Mouse (Mus musculus): ENCODE measurements around the gene Cyp26c1. TPM values are rescaled to one million over a fixed set of nuclear protein-coding genes. Genes with fewer than 3 reads are reported as not detected.

Cyp26c1 gene
- not detected for polyA plus RNA-seq (2017; shearing (Covaris generic))

DNA sequence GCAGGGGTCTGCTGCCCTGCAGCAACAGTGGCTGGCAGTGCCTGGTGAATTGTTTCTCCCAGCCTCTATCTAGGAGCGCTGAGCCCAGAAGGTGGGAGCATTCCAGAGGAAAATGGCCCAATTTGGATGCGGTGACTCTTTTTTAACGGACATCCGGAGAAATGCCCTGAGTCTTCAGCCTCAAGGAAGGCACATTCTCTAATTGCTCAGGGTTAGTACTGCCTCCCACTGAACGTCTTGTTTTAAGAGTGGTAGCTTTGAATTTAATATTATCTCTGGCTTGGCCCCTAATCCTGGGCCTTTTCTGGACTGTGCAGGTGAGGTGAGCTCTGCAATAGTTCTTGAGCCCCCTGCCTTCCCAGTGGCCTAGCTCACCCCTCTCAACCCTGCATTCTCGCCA lies at the start of gene Cyp26c1:
Cyp26c1 (plus strand) TSS at position 301 of the 400 bp plus-strand sequence.

DNA sequence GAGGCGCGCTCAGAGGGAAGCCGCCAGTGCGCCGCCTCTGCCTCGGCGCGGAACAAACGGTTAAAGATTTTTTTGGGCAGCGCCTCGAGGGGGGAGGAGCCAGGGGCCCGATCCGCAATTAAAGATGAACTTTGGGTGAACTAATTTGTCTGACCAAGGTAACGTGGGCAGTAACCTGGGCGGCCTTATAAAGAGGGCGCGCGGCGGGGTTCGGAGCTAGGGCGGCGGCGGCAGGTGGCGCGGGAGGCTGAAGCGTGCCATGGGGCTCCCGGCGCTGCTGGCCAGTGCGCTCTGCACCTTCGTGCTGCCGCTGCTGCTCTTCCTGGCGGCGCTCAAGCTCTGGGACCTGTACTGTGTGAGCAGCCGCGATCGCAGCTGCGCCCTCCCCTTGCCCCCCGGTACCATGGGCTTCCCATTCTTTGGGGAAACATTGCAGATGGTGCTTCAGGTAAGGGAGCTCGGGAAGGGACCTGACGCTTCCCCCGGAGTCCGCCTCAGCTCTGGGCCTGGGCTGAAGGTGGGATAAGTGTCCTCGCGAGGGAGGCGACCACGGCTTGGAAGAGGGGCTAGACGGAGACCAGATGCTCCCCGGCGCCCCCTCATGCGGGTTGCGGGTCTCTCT lies 12.4 kb downstream of the Cyp26c1 start, which contains the start of gene Cyp26a1:
Cyp26a1 (plus strand) TSS at position 148 of the 622 bp plus-strand sequence.

Other genes with a start within 250 kb of the Cyp26c1 start
- 10 to 100 TPM; 36.9 to 39.6 TPM for gene Exoc6, start 135.2 kb upstream of the Cyp26c1 start, polyA plus RNA-seq (2017; shearing (Covaris generic))
- not detected for gene Cyp26a1, start 12.2 kb downstream of the Cyp26c1 start, polyA plus RNA-seq (2017; shearing (Covaris generic))